Mouse (Mus musculus) cerebellum, adult 8-10 months (tissue): ENCODE measurements around the gene Katnbl1.
A peak's percentile ranks its signal among the peaks of the same experiment; 100 is the strongest.
"Not testable (repeated sequence)": the region's sequence is repeated elsewhere in the genome, so short reads cannot be mapped to it uniquely, and the experiment has no call there.

Experiments
- DNase-seq: peaks from one replicate; pipeline ENCODE4 v3.0.0; 2022

Gene Katnbl1

GRCm38 (mm10) chr2:112393958-112394357 is 14.9 kb downstream of the Katnbl1 start:
- DNase-seq = no peak

GRCm38 (mm10) chr2:112396649-112397048 is 17.6 kb downstream of the Katnbl1 start:
- DNase-seq = no peak

- DNase-seq = no peak
Measured at GRCm38 (mm10) chr2:112407030-112407429, 28.0 kb downstream of the Katnbl1 start.

GRCm38 (mm10) chr2:112425308-112425707 is 46.3 kb downstream of the Katnbl1 start:
- no peak for DNase-seq

- not testable (repeated sequence) for DNase-seq
Measured at GRCm38 (mm10) chr2:112428534-112428933, 49.5 kb downstream of the Katnbl1 start.

- no peak for DNase-seq
Measured at GRCm38 (mm10) chr2:112429665-112430064, 50.7 kb downstream of the Katnbl1 start.

GRCm38 (mm10) chr2:112430403-112430802 is 51.4 kb downstream of the Katnbl1 start:
- no peak for DNase-seq

- no peak for DNase-seq
Measured at GRCm38 (mm10) chr2:112432523-112432922, 53.5 kb downstream of the Katnbl1 start.

- DNase-seq = no peak
Measured at GRCm38 (mm10) chr2:112433359-112433758, 54.3 kb downstream of the Katnbl1 start.

- DNase-seq = no peak
Measured at GRCm38 (mm10) chr2:112436292-112436691, 57.3 kb downstream of the Katnbl1 start.

- DNase-seq = no peak
Measured at GRCm38 (mm10) chr2:112437589-112437988, 58.6 kb downstream of the Katnbl1 start.

GRCm38 (mm10) chr2:112443491-112443890 is 64.5 kb downstream of the Katnbl1 start:
- no peak for DNase-seq

- no peak for DNase-seq
Measured at GRCm38 (mm10) chr2:112445511-112445910, 66.5 kb downstream of the Katnbl1 start.

- DNase-seq = not testable (repeated sequence)
Measured at GRCm38 (mm10) chr2:112448046-112448445, 69.0 kb downstream of the Katnbl1 start.

GRCm38 (mm10) chr2:112448510-112449059 is 69.6 kb downstream of the Katnbl1 start:
- DNase-seq = no peak

GRCm38 (mm10) chr2:112449597-112450296 is 70.7 kb downstream of the Katnbl1 start:
- DNase-seq = no peak

GRCm38 (mm10) chr2:112452513-112452912 is 73.5 kb downstream of the Katnbl1 start:
- not testable (repeated sequence) for DNase-seq

- no peak for DNase-seq
Measured at GRCm38 (mm10) chr2:112454125-112454861, 75.3 kb downstream of the Katnbl1 start.

- DNase-seq = peak; percentile 95
Measured at GRCm38 (mm10) chr2:112454862-112455564, 76.0 kb downstream of the Katnbl1 start, which contains the start of gene Emc7. Gene Emc7 (plus strand): TSS chr2:112454997.

- no peak for DNase-seq
Measured at GRCm38 (mm10) chr2:112460557-112460956, 81.5 kb downstream of the Katnbl1 start.
